Mouse (Mus musculus) heart, embryonic 14.5 days (tissue): ENCODE measurements around the gene Bysl. TPM values are rescaled to one million over a fixed set of nuclear protein-coding genes. Genes with fewer than 3 reads are reported as not detected.

Source experiments
- ATAC-seq: fragments of 200-750 bp; cut with Nextera tagmentation; 2 replicates; pipeline ENCODE4 v1.8.0; 2017; ENCODE audit warnings: low read depth, moderate TSS enrichment; ENCODE audit not compliant: insufficient number of reproducible peaks, insufficient read depth, low FRiP score
- H3K27ac ChIP-seq, 2 experiments: fragments of 200-500 bp in 1 of 2; fragments of 300-500 bp in 1 of 2; sonication (generic) in 1 of 2; replicated peaks in 1 of 2; 2 replicates each; pipeline ENCODE4 v1.5.1; 2012 to 2014; ENCODE audit warnings: low read depth in 2 of 2, low read length in 2 of 2, control low read depth in 1 of 2, mild to moderate bottlenecking in 1 of 2, mixed read lengths in 1 of 2; ENCODE audit not compliant: control insufficient read depth in 1 of 2, insufficient read depth in 1 of 2
- H3K27me3 ChIP-seq: fragments of 300-500 bp; sonication (generic); 2 replicates; pipeline ENCODE4 v1.6.1; 2014; ENCODE audit warnings: mild to moderate bottlenecking, low read length, control low read depth; ENCODE audit not compliant: control insufficient read depth, insufficient read depth
- H3K36me3 ChIP-seq: fragments of 300-500 bp; sonication (generic); 2 replicates; pipeline ENCODE4 v1.6.1; 2014; ENCODE audit warnings: mild to moderate bottlenecking, control low read depth, low read length, mixed read lengths; ENCODE audit not compliant: control insufficient read depth, insufficient read depth
- H3K4me1 ChIP-seq, 2 experiments: fragments of 200-500 bp in 1 of 2; fragments of 300-500 bp in 1 of 2; sonication (generic) in 1 of 2; 2 replicates each; pipeline ENCODE4 v1.6.1; 2012 to 2014; ENCODE audit warnings: low read length in 2 of 2, control low read depth in 1 of 2, mixed read lengths in 1 of 2; ENCODE audit not compliant: control insufficient read depth in 2 of 2, insufficient read depth in 2 of 2
- H3K4me2 ChIP-seq: fragments of 300-500 bp; sonication (generic); 2 replicates; pipeline ENCODE4 v1.6.1; 2014; ENCODE audit warnings: mild to moderate bottlenecking, low read length
- H3K4me3 ChIP-seq, 2 experiments: fragments of 200-500 bp in 1 of 2; fragments of 300-500 bp in 1 of 2; sonication (generic) in 1 of 2; 2 replicates each; pipeline ENCODE4 v1.5.1; 2012 to 2014; ENCODE audit warnings: low read length in 2 of 2, mild to moderate bottlenecking in 2 of 2, control low read depth in 1 of 2, low read depth in 1 of 2, moderate library complexity in 1 of 2; ENCODE audit not compliant: control insufficient read depth in 1 of 2, insufficient read depth in 1 of 2
- H3K9ac ChIP-seq: fragments of 300-500 bp; sonication (generic); 2 replicates; pipeline ENCODE4 v1.6.1; 2014; ENCODE audit warnings: mild to moderate bottlenecking, low read length
- H3K9me3 ChIP-seq: fragments of 300-500 bp; sonication (generic); 2 replicates; pipeline ENCODE4 v1.6.1; 2016; ENCODE audit warnings: low read length, control low read depth; ENCODE audit not compliant: control insufficient read depth
- WGBS: fragments of 180-500 bp; shearing (Covaris S2); extraction: QIAGEN DNeasy Blood & Tissue Kit; methylation state at CpG from one replicate; pipeline ENCODE4 v1.1.7; 2014; 5-methylcytosine and 5-hydroxymethylcytosine counted together
- polyA plus RNA-seq: library from polyadenylated mRNA; unstranded; fragments of >200 nt; fragmentation: Nextera tagmentation; extraction: Ambion mirVana; gene quantifications from 2 replicates; pipeline ENCODE4 v1.2.1, GENCODE M21; 2014

The Bysl gene
- polyA plus RNA-seq, 1 experiment from 2014 or later, result 18.7 TPM

GRCm38 (mm10) chr17:47596839-47597164, 14.5 kb downstream of the Bysl start:
- ATAC-seq, result no peak
- no peaks in the 10 kb centered on the region for H3K9me3 ChIP-seq
- peak overlapping the region; percentile 97 for H3K9ac ChIP-seq
- 49% methylated on average over 5 of the region's 5 CpGs for WGBS
- H3K27ac ChIP-seq, result peak overlapping the region; percentile 97
- no peaks in the 10 kb centered on the region for H3K27me3 ChIP-seq
- H3K36me3 ChIP-seq, result peaks cover 61% of the 10 kb centered on the region
- H3K4me1 ChIP-seq, result peaks cover 27 to 35% of the 10 kb centered on the region in 2 experiments
- peak overlapping the region; percentile 81 to 99 for H3K4me3 ChIP-seq
- H3K4me2 ChIP-seq, result peak overlapping the region; percentile 88

- Histone ChIP-seq H3K27me3 (no peaks in the 10 kb centered on the region), H3K4me3 (peak overlapping the region; percentile 81 to 99), H3K9ac (peak overlapping the region; percentile 97), H3K36me3 (peaks cover 56% of the 10 kb centered on the region), H3K4me2 (peak overlapping the region; percentile 88), H3K27ac (peak overlapping the region; percentile 97), H3K9me3 (no peaks in the 10 kb centered on the region), H3K4me1 (peaks cover 27 to 35% of the 10 kb centered on the region in 2 experiments)
- no peak for ATAC-seq
- WGBS, result 18% methylated on average over 6 of the region's 6 CpGs
These were observed 15.0 kb downstream of the Bysl start for GRCm38 (mm10) chr17:47596162-47596838.

- Histone ChIP-seq H3K9ac (peak overlapping the region; percentile 97), H3K9me3 (no peaks in the 10 kb centered on the region), H3K4me2 (peak overlapping the region; percentile 88), H3K27me3 (no peaks in the 10 kb centered on the region), H3K27ac (peak overlapping the region; percentile 97), H3K36me3 (peaks cover 48% of the 10 kb centered on the region), H3K4me3 (peak overlapping the region; percentile 81 to 99), H3K4me1 (peaks cover 27 to 35% of the 10 kb centered on the region in 2 experiments)
- WGBS, result 1% methylated on average over 20 of the region's 21 CpGs
- peak; percentile 59 for ATAC-seq
These were observed 15.8 kb downstream of the Bysl start for GRCm38 (mm10) chr17:47595248-47596161.

GRCm38 (mm10) chr17:47594969-47595247, 16.4 kb downstream of the Bysl start:
- ATAC-seq, result no peak
- H3K4me3 ChIP-seq, result peak overlapping the region; percentile 81 to 99

GRCm38 (mm10) chr17:47594183-47594968, 16.9 kb downstream of the Bysl start:
- Histone ChIP-seq H3K36me3 (peaks cover 37% of the 10 kb centered on the region), H3K4me2 (peak overlapping the region; percentile 88), H3K27me3 (no peaks in the 10 kb centered on the region), H3K27ac (peak overlapping the region; percentile 97 to 98), H3K9me3 (no peaks in the 10 kb centered on the region), H3K4me3 (peak overlapping the region; percentile 81 to 99), H3K4me1 (peaks cover 27 to 33% of the 10 kb centered on the region in 2 experiments), H3K9ac (peak overlapping the region; percentile 97)
- WGBS, result 0% methylated on average over 40 of the region's 43 CpGs
- ATAC-seq, result no peak

More at GRCm38 (mm10) chr17:47594969-47595247, 16.4 kb downstream of the Bysl start:
- WGBS, result 1% methylated on average over 7 of the region's 9 CpGs
- Histone ChIP-seq H3K27me3 (no peaks in the 10 kb centered on the region), H3K4me2 (peak overlapping the region; percentile 88), H3K9me3 (no peaks in the 10 kb centered on the region), H3K4me1 (peaks cover 27 to 35% of the 10 kb centered on the region in 2 experiments), H3K36me3 (peaks cover 42% of the 10 kb centered on the region), H3K9ac (peak overlapping the region; percentile 97), H3K27ac (peak overlapping the region; percentile 97)

GRCm38 (mm10) chr17:47593854-47594182, 17.5 kb downstream of the Bysl start:
- peak overlapping the region; percentile 97 for H3K9ac ChIP-seq
- H3K27ac ChIP-seq, result peak overlapping the region; percentile 97 to 98
- H3K4me2 ChIP-seq, result peak overlapping the region; percentile 88
- WGBS, result 0% methylated on average over 13 of the region's 13 CpGs
- no peak for ATAC-seq
- peaks cover 32% of the 10 kb centered on the region for H3K36me3 ChIP-seq
- H3K27me3 ChIP-seq, result no peaks in the 10 kb centered on the region
- H3K4me3 ChIP-seq, result peak overlapping the region; percentile 81 to 99
- H3K9me3 ChIP-seq, result no peaks in the 10 kb centered on the region
- peaks cover 27 to 33% of the 10 kb centered on the region in 2 experiments for H3K4me1 ChIP-seq

GRCm38 (mm10) chr17:47593215-47593853, 18.0 kb downstream of the Bysl start:
- Histone ChIP-seq H3K36me3 (peaks cover 27% of the 10 kb centered on the region), H3K9me3 (no peaks in the 10 kb centered on the region), H3K4me2 (peak overlapping the region; percentile 88), H3K4me1 (peaks cover 27 to 31% of the 10 kb centered on the region in 2 experiments), H3K27ac (peak overlapping the region; percentile 97 to 98), H3K9ac (peak overlapping the region; percentile 97), H3K27me3 (no peaks in the 10 kb centered on the region), H3K4me3 (peak overlapping the region; percentile 81 to 99)
- WGBS, result 1% methylated on average over 58 of the region's 63 CpGs
- ATAC-seq, result peak; percentile 85
